Mouse (Mus musculus): ENCODE data around the gene Jagn1.

The Jagn1 gene

DNA sequence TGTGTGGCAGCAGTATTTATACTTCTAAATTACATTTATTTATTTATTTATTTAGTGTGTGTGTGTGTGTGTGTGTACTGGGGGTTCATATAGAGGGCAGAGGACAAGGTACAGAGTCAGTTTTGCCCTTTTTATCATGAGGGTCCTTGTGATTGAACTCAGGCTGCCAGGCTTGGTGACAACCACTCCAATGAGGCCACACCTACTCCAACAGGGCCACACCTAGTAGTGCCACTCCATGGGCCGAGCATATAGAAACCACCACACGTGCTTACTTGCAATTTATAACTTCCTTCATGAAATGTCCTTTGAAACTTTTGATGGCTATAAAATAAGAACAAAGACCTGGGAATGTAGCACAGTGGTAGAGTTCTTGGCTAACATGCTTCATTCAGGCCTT, 30.9 kb downstream of the Jagn1 start:
- DNase-seq (ENCODE audit: low read depth, low spot score): no peak

DNA sequence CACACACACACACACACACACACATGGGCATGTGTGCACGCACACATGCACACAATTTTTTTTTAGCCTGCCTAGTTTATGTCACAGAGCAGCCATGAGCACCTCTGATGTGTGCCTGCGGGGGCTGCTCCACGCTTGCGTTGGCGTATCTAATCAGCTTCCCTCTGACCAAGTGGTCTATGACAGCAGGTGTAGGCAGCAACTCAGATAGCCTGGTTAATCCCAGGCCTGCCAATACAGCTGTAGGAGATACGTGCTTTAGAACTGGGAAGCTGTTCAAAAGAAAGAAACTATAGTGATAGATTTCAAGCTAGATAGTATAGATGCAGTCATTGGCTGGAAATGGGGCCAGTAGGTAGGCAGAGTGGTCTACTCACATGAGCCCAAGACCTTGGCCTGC, 31.3 kb downstream of the Jagn1 start:
- no peak for DNase-seq (ENCODE audit: low read depth, low spot score)

DNA sequence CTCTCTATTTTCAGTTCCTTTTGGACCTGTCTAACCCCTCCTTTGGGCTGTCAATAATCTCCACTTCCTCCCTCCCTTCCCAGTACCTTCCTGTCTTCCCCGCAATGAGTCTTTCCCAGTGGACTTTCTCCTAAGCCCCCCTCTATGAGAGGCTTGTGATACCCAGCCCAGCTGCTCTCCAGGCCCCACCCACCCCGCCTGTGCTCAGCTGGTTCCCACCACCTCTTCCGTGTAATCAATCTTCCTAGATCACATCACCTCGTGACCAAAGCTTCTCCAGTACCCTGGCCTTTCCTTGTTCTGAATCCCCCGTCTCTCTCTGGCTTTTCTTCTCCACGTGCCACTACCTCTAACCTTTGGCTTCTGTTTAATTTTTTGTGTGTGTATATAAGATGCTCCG, 35.0 kb downstream of the Jagn1 start:
- DNase-seq (ENCODE audit: low read depth, low spot score): no peak

DNA sequence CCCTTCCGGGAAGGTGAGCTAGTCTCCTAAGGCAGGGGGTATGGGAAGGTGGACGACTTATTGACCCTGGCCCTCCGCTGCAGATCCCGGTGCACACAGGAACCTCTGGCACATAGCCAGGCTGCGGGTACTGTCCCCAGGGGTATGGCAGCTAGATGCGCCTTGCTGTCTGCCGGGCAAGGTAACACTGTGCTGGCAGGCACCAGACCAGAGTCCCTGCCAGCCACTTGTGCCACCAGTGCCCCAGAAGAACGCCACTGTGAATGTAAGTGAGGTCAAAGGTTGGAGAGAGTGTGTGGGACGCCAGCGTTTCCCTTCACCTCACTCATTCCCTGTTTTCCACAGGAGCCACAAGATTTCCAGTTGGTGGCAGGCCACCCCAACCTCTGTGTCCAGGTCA, 36.5 kb downstream of the Jagn1 start:
- no peak for DNase-seq (ENCODE audit: low read depth, low spot score)

DNA sequence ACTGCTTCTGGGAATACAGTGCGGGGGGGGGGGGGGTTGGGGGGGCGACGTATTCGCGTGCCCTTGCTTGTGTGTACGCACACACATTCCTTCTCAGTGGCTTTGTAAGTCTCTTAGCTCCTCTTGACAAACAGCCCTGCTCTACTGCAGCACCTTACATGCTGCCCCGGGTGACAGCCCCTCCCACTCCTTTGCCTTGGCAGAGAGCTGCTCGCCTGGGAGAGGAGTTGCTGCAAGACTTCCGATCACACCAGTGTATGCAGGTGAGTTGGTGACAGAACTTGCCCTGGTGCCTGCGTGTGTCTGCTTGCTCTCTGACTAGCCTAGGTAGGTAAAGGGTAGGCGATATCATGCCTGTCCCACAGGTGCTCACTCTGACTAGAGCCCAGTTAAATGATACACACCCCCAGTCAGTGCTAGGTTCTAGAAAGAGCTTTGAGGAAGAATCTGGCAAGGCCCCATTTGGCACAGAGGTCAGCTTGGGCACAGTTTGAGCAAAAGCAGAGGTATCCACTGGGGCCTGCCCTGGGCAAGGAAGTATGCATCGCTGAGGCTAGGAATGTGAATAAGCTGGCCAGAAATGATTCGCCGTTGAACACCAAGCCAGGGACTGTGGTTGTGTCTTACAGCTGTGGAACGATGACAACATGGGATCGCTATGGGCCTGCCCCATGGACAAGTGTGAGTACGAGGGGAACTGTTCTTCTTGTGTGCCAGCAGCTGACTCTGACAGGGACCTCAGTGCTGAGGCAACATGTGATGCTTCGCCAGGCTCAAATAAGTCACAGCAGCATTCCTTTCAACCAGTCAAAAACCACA, 38.4 kb downstream of the Jagn1 start:
- DNase-seq (ENCODE audit: low read depth, low spot score): no peak

DNA sequence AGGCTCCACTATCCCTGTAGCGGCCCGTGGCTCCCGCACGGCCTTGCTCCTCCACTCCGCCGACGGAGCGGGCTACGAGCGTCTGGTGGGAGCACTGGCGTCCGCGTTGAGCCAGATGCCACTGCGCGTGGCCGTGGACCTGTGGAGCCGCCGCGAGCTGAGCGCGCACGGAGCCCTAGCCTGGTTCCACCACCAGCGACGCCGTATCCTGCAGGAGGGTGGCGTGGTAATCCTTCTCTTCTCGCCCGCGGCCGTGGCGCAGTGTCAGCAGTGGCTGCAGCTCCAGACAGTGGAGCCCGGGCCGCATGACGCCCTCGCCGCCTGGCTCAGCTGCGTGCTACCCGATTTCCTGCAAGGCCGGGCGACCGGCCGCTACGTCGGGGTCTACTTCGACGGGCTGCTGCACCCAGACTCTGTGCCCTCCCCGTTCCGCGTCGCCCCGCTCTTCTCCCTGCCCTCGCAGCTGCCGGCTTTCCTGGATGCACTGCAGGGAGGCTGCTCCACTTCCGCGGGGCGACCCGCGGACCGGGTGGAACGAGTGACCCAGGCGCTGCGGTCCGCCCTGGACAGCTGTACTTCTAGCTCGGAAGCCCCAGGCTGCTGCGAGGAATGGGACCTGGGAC, 40.2 kb downstream of the Jagn1 start:
- DNase-seq (ENCODE audit: low read depth, low spot score): no peak

DNA sequence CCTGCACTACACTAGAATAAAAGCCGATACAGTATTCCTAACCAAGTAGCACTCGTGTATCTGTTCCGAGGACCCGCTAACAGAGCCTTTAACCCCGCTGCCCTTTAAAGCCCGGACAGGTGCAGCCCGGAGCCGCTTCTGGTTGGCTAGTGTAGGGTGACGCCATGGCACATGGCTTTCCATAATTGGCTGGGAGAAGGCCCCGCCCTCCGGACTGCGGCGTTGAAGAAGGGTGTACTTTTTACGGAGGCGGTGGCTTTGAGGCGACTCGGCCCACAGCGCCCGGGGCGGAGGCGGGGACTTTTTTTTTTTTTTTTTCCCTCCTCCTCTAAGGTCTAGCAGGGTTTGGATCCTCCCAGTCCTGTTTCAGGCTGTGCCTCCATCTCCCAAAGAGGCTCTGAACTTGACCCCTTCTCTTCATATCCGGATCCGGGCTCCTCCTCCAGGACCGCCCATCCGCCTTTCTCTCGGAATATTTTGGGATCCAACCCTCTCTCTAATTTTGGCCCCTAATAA, 40.8 kb downstream of the Jagn1 start, which contains the start of gene Creld1:
Creld1 (plus strand) TSS at position 198 of the 516 bp plus-strand sequence.
- peak; percentile 100 for DNase-seq (ENCODE audit: low read depth, low spot score)

DNA sequence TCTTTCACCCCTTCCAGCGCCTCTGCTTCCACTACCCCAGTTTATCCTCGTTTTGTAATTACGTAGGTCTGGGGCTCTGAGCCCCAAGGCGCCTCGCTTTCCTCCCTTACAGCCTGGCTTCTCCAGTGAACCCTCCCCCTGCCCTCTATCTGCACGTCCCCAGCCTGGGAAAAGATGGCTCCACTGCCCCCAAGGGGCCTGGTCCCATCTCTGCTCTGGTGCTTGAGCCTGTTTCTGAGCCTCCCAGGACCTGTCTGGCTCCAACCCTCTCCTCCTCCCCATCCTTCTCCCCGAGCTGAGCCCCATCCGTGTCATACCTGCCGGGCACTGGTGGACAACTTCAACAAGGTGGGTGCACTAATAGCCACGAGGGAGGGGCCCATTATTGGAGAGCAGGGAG, 41.4 kb downstream of the Jagn1 start:
- no peak for DNase-seq (ENCODE audit: low read depth, low spot score)

DNA sequence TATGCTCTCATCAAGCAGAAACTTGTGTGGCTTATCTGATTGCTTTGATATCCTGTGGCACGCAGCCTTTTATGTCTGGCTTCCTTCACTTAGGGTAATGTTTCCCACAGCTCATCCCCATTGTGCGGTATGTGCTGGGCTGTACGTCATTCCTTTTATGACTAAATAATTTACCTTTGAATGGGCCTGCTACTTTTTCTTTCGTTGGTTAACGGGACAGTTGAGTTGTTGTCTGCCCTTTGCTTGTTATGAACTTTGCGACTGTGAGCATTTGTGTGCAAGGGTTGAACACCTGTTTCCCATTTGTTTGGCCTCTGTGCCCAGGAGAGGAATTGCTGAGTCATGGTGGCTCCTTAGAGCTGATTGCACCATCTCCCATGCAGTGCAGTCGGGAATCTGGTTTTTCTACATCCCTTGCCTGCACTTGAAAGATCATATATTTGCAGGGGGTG, 44.8 kb downstream of the Jagn1 start:
- no peak for DNase-seq (ENCODE audit: low read depth, low spot score)

DNA sequence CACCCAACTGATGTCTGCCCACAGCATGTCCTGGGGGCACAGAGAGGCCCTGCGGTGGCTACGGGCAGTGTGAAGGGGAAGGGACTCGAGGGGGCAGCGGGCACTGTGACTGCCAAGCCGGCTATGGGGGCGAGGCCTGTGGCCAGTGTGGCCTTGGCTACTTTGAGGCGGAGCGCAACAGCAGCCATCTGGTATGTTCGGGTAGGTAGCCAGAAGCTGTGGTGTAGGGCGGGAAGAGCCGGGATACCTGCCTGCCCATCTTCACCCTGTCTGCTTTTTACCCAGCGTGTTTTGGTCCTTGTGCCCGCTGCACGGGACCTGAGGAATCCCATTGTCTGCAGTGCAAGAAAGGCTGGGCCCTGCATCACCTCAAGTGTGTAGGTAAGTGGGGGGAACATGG, 47.0 kb downstream of the Jagn1 start:
- no peak for DNase-seq (ENCODE audit: low read depth, low spot score)

DNA sequence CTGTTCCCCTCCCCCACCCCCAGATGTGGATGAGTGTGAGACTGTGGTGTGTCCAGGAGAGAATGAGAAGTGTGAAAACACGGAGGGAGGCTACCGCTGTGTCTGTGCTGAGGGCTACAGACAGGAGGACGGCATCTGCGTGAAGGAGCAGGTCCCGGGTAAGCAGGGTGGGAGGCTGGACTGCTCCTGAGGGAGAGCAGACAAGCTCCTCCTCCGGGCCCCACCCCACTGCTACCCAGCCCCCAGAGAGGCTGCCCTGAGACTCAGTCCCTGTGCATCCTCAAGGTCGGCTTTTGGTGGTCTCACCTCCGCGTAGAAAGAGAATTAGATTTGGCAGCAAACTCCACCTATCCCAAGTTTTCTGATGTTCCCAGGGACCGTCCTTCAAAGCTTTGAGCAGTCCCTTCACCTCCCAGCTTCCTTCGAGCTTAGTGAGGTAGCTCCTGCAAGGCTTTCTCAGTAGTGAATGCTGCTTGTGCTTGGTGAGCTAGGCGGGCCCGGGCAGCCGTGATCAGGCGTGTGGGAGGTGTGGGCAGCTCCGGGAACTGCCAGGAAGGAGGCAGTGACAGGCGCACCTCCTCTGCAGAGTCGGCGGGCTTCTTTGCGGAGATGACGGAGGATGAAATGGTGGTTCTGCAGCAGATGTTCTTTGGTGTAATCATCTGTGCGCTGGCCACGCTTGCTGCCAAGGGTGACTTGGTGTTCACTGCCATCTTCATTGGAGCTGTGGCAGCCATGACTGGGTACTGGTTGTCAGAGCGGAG, 49.9 kb downstream of the Jagn1 start:
- DNase-seq (ENCODE audit: low read depth, low spot score): no peak

DNA sequence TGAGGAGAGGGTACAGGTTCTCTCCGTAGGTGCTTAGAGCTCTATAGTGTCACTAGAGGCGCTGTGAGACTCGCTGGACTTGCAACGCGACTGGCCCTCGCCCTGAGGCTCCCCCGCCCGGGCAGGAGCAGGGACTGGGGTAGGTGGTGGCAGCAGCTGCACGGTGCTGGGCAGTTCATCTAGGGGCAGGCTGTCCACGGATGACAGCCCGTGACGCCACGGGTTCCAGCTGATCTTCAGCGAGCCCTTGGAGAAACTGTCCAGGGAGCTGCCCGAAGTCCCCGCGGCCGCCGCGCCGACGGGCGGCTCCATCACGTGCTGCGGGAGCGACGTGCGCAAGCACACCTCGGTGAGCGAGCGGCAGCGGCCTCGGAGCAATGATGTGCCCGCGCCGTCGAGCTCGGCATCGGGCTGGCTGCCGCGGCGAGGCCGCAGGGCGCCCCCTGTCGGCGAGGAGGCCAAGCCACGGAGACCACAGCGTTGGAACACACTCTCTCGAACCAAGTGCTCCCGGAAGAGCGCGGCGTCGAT, 52.0 kb downstream of the Jagn1 start:
- peak; percentile 88 for DNase-seq (ENCODE audit: low read depth, low spot score)

DNA sequence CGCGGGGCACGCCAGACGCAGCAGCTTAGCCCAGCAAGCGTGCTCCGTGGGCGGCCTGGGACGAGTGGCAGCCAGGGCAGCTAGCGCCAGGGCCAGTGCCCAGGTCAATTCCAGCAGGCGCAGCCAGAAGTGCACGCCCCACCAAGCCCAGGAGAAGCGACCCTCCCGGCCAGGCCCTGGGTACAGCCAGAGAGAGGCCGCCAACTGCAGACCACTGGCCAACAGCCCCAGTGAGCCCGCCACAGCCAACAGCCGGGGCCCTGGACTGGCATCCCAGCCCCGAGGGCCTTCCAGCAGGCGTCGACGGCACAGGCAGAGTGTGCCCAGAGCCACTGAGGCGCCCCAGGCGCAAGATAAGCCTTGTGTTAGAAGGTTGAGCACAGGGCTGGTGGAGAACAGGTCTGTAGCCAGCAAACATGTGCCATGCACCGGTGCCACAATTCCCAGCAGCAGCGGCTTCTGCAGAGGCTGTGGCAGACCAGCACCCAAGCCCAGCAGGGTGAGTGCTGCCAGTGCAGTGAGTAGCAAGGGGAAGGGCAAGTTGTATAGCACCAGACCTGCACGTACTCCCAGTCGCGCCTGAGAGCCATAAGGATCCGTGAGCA, 52.8 kb downstream of the Jagn1 start:
- DNase-seq (ENCODE audit: low read depth, low spot score): no peak

Measured in WW6 (cell line).